Mouse (Mus musculus) adrenal gland, adult (tissue): ENCODE measurements at regions not wholly inside any gene's neighbourhood (a gene's known extent, or its start where the extent isn't known, plus 50 kb on each side); places are given as distances from the start of the nearest gene placed in this dataset.

Experiments used
- DNase-seq, 2 experiments: peaks; one replicate each; pipeline ENCODE4 v3.0.0; 2022 to 2023; ENCODE audit warnings: low spot score in 1 of 2; ENCODE audit not compliant: inconsistent age in 2 of 2

GRCm38 (mm10) chr3:41422615-41423579 lies 132.6 kb upstream of the Jade1 start:
- no peak for DNase-seq

DNA sequence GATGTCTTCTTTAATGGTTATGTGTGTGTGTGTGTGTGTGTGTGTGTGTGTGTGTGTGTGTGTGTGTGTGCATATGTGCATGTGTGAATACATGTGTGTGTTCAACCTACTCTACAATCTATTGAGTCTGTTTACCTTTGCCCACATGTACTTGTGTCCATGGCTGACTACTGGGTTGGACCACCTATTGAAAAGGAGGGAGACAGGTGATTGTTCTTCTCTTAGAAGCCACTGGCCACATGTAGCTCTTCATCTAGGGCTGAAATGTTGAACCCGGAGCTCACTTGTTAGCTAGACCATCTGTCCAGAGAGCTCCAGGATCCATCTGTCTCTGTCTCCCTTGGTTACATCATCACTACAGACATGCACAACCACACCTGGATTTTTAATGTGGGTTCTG lies 141.8 kb upstream of the Jade1 start:
- no peak for DNase-seq

DNA sequence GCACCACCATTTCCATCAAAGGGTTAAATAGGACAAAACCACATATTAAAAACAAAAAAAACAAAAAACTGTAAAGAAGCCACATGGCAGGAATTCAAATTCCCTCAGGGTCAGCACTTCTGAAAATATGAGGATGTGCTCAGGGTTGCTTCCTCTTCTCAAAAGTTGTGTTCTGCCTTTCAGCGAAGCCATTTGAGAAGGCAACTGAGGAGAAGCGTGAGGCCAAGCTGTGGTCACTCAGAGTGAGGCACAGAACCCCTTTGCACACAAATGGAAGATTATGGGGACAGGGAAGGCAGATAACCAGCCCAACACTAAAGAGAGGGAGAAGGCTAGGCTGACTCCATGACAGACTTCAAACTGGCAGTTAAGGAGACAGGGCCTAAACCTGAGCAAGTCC lies 142.8 kb upstream of the Jade1 start:
- DNase-seq, result peak in 1 of 2 experiments; percentile 52

DNA sequence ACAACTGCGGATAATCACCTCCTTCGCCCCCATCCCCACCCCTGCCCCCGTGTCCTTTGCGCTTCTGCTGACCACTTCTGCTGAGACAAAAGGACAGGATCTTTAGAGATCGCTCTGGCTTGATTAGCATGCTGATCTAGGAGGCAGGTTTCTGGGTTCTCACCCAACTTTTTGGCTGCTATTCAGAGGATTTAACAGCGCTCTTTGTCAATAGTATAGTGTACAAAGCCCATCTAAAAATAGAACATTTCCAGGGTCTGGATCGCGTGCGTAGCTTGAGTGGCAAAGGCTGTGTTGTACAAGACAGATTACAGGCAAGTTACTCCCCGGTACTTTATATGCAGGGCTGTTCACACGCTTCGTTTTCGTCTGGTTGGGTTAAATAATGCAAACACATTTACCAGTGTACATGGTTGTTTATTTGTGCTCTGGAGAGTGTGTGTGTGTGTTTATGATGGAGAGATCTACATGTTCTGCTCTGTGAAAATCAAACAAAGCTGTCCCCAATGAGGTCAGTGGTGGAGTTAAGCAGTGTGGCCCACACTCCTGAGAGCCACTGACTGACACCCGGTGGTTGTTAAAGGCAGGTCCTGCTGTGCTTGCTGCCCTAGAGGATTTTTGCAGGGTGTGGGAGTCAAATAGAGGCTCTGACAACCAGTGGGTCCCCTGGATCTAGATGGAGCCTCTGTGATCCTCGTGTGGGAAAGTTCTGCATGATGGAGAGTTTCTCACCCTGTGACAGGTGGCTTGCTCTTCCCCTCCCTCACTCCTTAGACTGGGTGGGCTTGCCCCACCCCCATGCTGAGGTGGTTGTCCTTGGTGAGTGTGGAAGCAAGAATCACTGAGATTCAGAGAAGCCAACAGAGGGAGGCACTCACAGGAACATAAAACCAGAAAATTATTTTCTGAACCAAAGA lies 146.5 kb upstream of the Jade1 start:
- DNase-seq, result peak; percentile 36 to 85

- peak; percentile 83 to 94 for DNase-seq
These were observed 147.1 kb upstream of the Jade1 start for GRCm38 (mm10) chr3:41408423-41408820.

DNA sequence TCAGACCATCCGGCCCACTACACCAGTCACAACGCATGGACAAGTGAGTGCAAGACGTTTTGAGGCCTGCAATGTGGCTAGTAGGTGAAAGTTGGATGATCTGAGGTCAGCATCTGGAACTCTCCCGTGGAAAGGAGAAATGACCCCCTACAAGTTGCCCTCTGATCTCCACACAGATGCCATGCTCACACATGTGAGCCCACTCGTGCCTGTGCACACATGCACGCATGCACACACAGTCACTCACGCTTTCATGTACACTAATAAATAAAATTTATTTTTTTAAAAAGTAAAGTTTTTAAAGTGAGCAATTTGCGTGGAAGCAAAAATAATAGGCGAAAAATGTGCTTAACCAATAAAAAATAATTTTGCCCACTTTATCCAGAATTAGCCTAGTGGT lies 147.5 kb upstream of the Jade1 start:
- peak in 1 of 2 experiments; percentile 29 for DNase-seq

GRCm38 (mm10) chr3:41407520-41407919 lies 148.0 kb upstream of the Jade1 start:
- DNase-seq, result no peak

GRCm38 (mm10) chr3:41401881-41402280 lies 153.7 kb upstream of the Jade1 start:
- DNase-seq, result no peak

- DNase-seq, result no peak
These were observed 165.7 kb upstream of the Jade1 start for GRCm38 (mm10) chr3:41389868-41390267.

DNA sequence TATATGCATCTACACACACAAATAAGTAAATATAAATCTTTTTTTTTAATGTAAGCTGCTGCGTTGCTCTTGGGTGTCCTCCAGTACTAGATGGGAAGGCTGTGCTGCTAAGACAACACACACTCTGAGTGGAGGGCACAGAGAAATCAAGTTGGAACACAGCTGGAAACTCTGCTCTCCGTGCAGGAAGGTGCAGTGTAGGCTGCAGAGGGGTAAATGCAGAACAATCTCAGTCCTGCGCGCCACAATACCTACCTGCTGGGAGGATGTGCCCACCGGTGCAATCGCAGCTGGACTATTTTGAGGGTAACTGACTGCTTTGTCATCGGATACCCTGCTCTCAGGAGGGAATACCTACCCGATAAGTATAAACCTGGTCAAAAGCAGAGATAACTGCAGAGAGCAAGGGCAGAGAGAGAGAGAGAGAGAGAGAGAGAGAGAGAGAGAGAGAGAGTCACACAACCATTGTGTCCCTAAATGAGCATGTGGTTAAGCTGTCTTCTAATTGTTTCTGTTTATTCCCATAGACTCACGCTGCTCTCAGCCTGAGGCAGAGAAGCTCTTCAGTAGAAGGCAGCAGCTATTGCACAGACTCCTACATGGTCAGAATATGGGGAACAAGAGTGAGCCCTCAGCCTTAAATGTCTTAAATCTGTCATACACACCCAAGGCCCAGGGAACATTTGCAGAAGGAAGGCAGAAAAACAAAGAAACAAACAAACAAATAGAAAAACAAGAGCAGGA lies 167.9 kb upstream of the Jade1 start:
- no peak for DNase-seq

- DNase-seq, result no peak
These were observed 169.2 kb upstream of the Jade1 start for GRCm38 (mm10) chr3:41386299-41386698.

- no peak for DNase-seq
These were observed 171.1 kb upstream of the Jade1 start for GRCm38 (mm10) chr3:41384410-41384809.

GRCm38 (mm10) chr3:41378576-41378975 lies 177.0 kb upstream of the Jade1 start:
- DNase-seq, result peak in 1 of 2 experiments; percentile 57

GRCm38 (mm10) chr3:41377826-41378406 lies 177.6 kb upstream of the Jade1 start:
- peak in 1 of 2 experiments; percentile 60 for DNase-seq

DNA sequence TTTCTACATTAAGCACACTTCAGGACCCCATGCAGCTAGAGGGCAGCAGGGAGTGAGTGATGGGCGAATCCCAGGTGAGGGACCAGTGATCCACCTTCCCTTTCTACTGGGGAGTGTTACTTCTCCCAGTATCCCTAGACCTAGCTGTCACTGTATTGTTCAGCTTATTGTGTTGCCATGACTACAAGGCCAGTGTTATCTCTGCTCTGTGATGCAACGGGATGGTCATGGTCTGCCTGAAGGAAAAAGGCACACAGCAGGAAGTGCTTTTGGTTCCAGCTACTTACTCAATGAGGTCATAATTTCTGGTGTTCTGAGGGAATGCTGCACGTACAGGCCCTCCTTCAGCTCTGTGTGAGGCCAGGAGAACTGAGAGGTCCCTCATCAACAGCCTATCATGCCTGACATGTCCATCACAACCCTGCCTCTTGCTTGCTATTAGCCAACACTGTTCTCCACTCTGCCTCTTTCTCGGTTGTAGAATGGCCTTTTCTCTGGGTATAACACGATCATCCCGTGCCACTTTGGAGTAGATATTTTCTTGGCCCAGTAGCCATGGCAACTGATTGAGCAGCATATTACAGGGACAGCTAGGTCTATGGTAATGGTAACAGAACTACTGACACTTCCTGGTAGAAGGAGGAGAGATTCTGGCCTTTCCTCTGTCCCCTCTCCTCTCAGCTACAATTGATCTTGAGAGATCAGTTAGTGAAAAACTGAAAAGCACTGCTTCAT lies 178.5 kb upstream of the Jade1 start:
- DNase-seq, result peak; percentile 31 to 81

DNA sequence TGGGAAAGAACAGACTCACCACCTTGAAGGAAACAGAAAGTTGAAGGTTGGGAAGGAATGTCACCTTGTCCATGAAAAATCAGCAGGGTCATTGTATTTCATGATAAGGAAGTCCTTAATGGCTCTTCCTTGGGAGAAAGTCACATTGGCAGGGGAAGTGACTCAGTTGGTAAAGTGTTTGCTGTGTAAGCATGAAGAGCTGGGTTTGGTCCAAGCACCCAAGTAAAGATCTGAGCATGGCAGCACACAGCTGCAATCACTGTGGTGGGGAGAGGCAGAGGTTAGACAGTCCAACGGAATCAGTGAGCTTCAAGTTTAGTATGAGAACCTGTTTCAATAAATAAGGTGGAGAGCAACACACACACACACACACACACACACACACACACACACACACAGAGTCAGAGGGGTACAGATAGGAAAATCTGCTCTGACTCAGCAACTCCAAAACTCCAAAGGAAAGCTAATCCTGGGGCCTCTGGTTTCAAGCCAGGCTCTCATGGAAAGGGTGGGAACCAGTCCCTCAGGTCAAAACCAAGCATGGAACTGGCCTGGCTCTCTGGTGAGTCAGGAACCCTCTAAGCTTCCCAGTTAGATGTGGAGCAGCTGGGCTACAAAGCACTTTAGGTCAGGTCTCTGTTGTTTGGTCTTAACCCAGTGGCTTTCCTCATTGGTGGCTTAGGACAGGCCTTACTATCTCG lies 180.2 kb upstream of the Jade1 start:
- DNase-seq, result peak in 1 of 2 experiments; percentile 51

GRCm38 (mm10) chr3:41373198-41373597 lies 182.3 kb upstream of the Jade1 start:
- DNase-seq, result no peak

- no peak for DNase-seq
These were observed 187.0 kb upstream of the Jade1 start for GRCm38 (mm10) chr3:41368351-41369101.
